Mouse (Mus musculus) cortical plate, adult 2 months (tissue): ENCODE measurements at regions not wholly inside any gene's neighbourhood (a gene's known extent, or its start where the extent isn't known, plus 50 kb on each side); places are given as distances from the start of the nearest gene placed in this dataset.

Experiments
- CTCF ChIP-seq: fragments of 200-500 bp; IDR thresholded peaks from 2 replicates; pipeline ENCODE4 v1.5.1; 2011; ENCODE audit warnings: mild to moderate bottlenecking, control low read depth, low read length; ENCODE audit not compliant: insufficient read depth; ENCODE audit errors: extremely low read depth
- POLR2A ChIP-seq: fragments of 200-500 bp; IDR thresholded peaks from 2 replicates; pipeline ENCODE4 v1.6.1; 2011; ENCODE audit warnings: mild to moderate bottlenecking, low read length, control low read depth; ENCODE audit not compliant: insufficient read depth; ENCODE audit errors: extremely low read depth

DNA sequence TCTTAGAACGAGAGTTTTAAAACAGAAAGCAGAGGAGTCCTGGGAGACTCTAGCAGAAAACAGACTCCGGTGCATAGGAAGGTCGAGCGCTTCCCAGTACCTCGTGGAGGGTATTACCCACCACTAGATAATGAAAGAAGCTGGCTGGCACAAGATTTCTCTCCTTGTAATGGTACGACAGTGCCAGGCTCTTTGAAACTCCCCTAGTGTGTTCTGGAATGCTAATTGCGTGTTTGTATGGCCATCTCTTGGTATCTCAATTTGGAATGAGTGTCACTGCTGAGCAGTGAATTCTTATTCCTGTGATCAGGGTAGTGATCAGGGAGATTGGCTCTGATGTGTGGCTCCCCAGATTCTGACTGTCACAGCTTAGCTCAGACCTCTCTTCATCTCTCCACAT, 158.8 kb upstream of the Arrdc4 start:
- TF ChIP-seq CTCF (no peak), POLR2A (no peak)
